Mouse (Mus musculus) forebrain, embryonic 10.5 days (tissue): ENCODE measurements at regions not wholly inside any gene's neighbourhood (a gene's known extent, or its start where the extent isn't known, plus 50 kb on each side); places are given as distances from the start of the nearest gene placed in this dataset.

ENCODE experiments used
- DNase-seq: peaks from one replicate; pipeline ENCODE4 v3.0.0-alpha.2; 2017; ENCODE audit warnings: low spot score; ENCODE audit errors: extremely low spot score
- H3K27ac ChIP-seq: fragments of 300-500 bp; sonication (generic); 2 replicates; pipeline ENCODE4 v1.5.1; 2016; ENCODE audit warnings: mild to moderate bottlenecking
- H3K27me3 ChIP-seq: fragments of 300-500 bp; sonication (generic); 2 replicates; pipeline ENCODE4 v1.6.1; 2016; ENCODE audit warnings: mild to moderate bottlenecking; ENCODE audit not compliant: poor library complexity, severe bottlenecking
- H3K36me3 ChIP-seq: fragments of 300-500 bp; sonication (generic); replicated peaks from 2 replicates; pipeline ENCODE4 v1.6.1; 2016; ENCODE audit warnings: mild to moderate bottlenecking, moderate library complexity
- H3K4me1 ChIP-seq: fragments of 300-500 bp; sonication (generic); 2 replicates; pipeline ENCODE4 v1.6.1; 2016
- H3K4me3 ChIP-seq: fragments of 300-500 bp; sonication (generic); 2 replicates; pipeline ENCODE4 v1.5.1; 2016; ENCODE audit warnings: mild to moderate bottlenecking, moderate library complexity
- H3K9me3 ChIP-seq: fragments of 300-500 bp; sonication (generic); 2 replicates; pipeline ENCODE4 v1.6.1; 2016; ENCODE audit warnings: mild to moderate bottlenecking, moderate library complexity
- WGBS: fragments of 180-500 bp; shearing (Covaris S2); methylation state at CpG from one replicate; pipeline ENCODE4 v1.1.7; 2016; 5-methylcytosine and 5-hydroxymethylcytosine counted together

DNA sequence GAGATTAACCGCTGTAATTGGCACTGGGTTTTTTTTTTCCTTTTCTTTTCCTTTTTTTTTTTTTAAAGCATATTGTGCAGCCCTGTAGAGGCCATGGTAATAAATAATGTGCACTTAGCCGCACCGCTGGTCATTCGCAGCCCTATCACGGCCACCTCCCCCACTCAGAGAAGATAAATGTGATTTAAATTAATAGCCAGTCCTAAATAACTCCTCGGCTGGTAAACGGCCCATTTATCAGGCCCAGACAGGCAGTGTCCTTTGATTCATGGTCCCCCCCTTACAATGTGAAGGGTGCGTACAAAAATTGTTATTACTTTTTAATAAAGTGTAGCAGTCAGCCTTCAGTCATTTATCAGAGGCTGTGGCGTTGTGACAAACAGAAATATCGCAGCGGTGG lies 266.4 kb downstream of the Irx2 start:
- Histone ChIP-seq H3K4me1 (peaks cover 5% of the 10 kb centered on the region), H3K9me3 (no peaks in the 10 kb centered on the region), H3K27ac (no peak overlapping the region), H3K27me3 (peaks cover 24% of the 10 kb centered on the region), H3K4me3 (no peak overlapping the region), H3K36me3 (no peaks in the 10 kb centered on the region)
- WGBS: 81% methylated on average over 11 of the region's 11 CpGs
- no peak for DNase-seq

DNA sequence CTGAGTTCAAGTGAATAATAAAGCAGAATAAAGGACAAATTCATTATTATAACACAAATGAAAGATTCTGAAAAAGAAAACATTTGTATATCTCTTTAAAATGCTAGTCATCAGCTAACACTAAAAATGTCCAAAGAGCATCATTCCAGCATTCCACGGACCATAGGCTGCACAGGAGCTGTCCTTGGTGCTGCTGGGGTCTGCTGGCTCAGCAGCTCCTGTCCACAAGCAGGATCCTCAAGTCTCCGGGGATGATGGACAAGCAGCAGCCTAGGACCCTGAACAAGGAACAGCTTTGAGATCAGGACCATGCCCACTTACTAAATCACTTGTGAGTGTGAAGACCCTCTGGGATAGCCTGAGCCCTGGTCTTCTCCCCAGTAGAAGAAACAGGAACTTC lies 274.0 kb downstream of the Irx2 start:
- no peaks in the 10 kb centered on the region for H3K9me3 ChIP-seq
- 35% methylated on average over 2 of the region's 2 CpGs for WGBS
- peaks cover 6% of the 10 kb centered on the region for H3K27me3 ChIP-seq
- H3K27ac ChIP-seq: no peak overlapping the region
- DNase-seq: peak; percentile 24
- no peaks in the 10 kb centered on the region for H3K36me3 ChIP-seq
- no peaks in the 10 kb centered on the region for H3K4me1 ChIP-seq
- no peak overlapping the region for H3K4me3 ChIP-seq

DNA sequence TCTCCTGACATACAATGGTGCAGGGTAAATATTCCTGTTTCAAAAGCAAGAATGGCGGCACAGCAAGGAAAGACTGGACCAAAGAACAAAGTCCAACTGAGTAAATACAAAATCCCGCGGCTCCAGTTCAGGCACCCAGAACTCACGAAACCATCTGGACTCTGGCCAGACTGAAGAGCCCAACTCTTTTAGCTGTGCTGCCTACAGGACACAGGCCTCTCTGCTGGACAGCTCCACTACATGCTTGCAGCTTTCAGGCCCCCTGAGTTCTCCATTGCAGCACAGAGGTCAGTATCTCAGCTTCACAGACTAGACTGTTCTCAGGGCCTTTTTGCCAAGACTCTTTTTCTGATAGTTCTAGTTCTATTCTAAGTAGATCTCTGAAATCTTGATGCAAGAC lies 290.3 kb downstream of the Irx2 start:
- DNase-seq: no peak
- no peak overlapping the region for H3K4me3 ChIP-seq
- no peaks in the 10 kb centered on the region for H3K36me3 ChIP-seq
- 81% methylated on average over 4 of the region's 4 CpGs for WGBS
- H3K27ac ChIP-seq: no peak overlapping the region
- no peaks in the 10 kb centered on the region for H3K27me3 ChIP-seq
- H3K9me3 ChIP-seq: no peaks in the 10 kb centered on the region
- 0 out of 2 replicates have a peak, but pooled peaks cover 2% of the 10 kb centered on the region for H3K4me1 ChIP-seq

DNA sequence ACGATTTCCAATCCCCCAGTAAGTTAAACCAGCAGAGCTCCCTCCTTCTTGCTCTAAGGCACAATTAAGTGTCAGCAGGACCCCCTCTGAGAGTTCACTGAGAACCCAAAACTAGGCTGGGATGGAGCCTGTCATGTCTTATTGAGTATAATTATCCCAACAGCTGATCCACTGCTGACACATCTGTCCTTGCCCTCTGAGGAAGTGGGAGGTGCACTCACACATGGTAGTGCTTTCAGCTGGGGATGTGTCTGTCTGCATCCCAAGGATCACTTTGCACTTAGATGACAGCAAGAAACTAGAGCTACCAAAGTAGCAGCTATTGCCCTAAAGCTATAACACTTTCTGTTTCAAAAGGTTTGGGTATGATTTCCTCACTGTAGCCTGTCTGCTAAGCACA lies 291.7 kb downstream of the Irx2 start:
- no peaks in the 10 kb centered on the region for H3K36me3 ChIP-seq
- DNase-seq: no peak
- H3K4me1 ChIP-seq: 0 out of 2 replicates have a peak, but pooled peaks cover 2% of the 10 kb centered on the region
- H3K4me3 ChIP-seq: no peak overlapping the region
- WGBS: 50% methylated on average over 1 of the region's 1 CpGs
- H3K9me3 ChIP-seq: no peaks in the 10 kb centered on the region
- H3K27ac ChIP-seq: no peak overlapping the region
- no peaks in the 10 kb centered on the region for H3K27me3 ChIP-seq

DNA sequence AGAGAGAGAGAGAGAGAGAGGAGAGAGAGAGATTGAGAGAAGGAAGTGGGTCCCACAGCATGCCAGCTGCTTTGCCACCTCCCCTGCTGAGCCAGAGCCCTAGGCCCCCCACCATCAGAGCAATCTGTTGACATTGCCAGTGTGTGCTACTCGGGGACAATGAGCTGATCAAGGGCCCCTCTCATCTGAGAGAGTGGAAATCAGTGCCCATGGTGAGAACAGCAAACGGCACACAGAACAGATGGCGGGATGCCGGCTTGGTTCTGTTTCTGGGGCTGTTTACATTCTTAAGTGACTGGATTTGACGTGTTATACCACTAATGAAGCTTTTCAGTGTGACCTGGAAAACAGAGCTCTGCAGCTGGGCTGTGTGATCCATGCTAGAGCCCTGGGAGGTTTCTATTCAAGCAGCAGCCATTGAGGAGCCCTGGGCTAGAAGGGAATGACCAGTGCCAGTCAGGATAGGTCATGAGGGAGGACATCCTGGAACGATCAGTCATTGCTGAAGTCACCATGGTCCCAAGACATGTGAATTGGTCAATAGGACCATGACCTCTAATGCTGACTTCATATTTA lies 296.0 kb downstream of the Irx2 start:
- 0 out of 2 replicates have a peak, but pooled peaks cover 2% of the 10 kb centered on the region for H3K4me1 ChIP-seq
- 72% methylated on average over 6 of the region's 6 CpGs for WGBS
- no peak overlapping the region for H3K4me3 ChIP-seq
- no peak for DNase-seq
- no peaks in the 10 kb centered on the region for H3K9me3 ChIP-seq
- H3K27ac ChIP-seq: no peak overlapping the region
- H3K36me3 ChIP-seq: no peaks in the 10 kb centered on the region
- H3K27me3 ChIP-seq: no peaks in the 10 kb centered on the region

DNA sequence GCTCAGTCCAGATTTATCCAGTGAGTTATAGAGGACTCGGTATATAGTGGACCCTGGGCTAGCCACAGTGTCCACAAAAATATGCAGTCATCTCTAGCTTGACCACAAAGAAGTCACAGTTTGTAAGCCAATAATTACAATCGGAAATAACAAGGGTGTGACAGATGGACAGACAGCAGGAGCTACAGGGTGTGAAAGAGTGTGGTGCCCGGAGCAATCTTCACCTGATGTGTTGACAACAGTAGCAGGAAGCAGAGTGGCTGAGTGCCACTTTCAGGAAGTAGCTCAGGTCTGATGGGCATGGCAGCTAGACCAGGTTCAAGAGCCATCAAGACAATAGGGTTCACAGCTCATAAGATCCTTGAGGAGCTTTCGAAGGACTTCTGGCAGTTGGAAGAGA lies 308.6 kb downstream of the Irx2 start:
- H3K36me3 ChIP-seq: no peaks in the 10 kb centered on the region
- peaks cover 10% of the 10 kb centered on the region; the same call in 1 of the 2 replicates for H3K4me1 ChIP-seq
- no peak overlapping the region for H3K27ac ChIP-seq
- WGBS: 94% methylated on average over 4 of the region's 4 CpGs
- no peaks in the 10 kb centered on the region for H3K9me3 ChIP-seq
- no peak for DNase-seq
- no peak overlapping the region for H3K4me3 ChIP-seq
- H3K27me3 ChIP-seq: no peaks in the 10 kb centered on the region; the same call in 1 of the 2 replicates

DNA sequence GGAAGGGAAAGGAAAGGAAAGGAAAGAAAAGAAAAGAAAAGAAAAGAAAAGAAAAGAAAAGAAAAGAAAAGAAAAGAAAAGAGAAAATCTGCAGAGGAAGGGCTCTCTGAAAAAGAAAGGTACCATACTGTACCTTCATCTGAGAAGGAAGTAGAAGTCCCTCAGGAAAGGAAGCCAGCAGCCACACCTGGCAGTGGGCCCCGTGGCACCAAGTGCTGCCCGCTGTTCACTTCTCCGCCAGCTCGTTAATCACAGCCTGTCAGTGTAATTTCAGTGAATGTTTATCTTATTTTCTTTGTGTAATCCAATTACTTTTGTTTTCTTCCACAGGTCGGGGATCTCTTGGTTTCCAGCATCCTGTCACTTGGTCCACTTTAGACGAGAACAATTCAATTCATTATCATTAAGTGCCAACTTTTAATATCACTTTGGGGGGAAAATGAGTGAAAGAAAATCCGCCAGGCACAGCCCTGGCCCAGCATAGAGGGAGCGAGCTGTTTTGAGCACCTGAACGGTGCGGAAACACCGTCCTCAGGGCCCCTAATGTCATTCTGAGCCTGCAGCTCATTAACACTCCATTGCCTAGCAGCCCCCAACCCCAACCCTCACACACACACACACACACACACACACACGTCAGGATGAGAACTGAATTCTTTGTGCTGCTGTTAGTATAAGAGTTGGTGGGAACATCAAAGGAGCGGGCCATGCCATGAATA lies 309.7 kb downstream of the Irx2 start:
- H3K4me1 ChIP-seq: peaks cover 10% of the 10 kb centered on the region; the same call in 1 of the 2 replicates
- H3K27ac ChIP-seq: no peak overlapping the region
- no peak for DNase-seq
- 65% methylated on average over 13 of the region's 13 CpGs for WGBS
- H3K9me3 ChIP-seq: no peaks in the 10 kb centered on the region
- no peaks in the 10 kb centered on the region; the same call in 1 of the 2 replicates for H3K27me3 ChIP-seq
- no peak overlapping the region for H3K4me3 ChIP-seq
- no peaks in the 10 kb centered on the region for H3K36me3 ChIP-seq

DNA sequence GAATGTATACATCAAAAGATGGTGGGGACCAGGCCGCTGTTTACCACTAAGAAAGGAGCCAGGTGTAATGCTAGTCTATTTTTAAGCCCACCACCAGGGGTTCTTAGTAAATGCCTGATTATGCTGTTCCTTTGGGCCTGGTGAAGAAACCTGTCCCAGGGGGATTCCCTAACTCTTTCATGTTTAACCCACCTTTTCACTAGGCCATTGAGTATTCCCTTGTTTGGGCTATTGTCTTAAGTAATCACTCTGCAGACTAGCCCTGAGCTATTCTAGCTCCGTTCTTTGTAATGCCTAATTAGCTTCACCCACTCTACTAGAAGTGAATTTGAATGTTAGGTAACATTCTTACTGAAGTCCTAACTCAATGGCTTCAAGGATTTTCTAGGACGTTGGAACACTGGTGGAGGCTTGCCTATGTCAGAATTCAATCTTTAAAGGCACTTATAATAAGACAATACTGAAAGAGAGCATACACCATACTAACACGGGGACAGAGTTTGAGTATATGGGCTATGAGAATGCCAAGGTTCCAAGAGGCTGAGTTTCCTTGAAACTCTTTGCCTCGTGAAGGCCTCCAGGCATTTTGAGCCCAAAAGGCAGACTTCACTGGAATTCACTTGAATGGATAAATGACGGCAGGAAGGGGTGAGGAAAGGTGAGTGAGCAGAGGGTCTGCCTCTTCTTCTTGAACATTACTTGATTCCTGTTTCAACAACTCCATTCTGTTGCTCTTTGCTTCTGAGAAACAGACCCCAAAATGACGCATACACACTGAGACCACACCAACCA lies 312.7 kb upstream of the Irx4 start:
- no peak overlapping the region for H3K27ac ChIP-seq
- H3K4me3 ChIP-seq: no peak overlapping the region
- no peaks in the 10 kb centered on the region for H3K36me3 ChIP-seq
- 46% methylated on average over 7 of the region's 7 CpGs for WGBS
- H3K4me1 ChIP-seq: peaks cover 7% of the 10 kb centered on the region; the same call in 1 of the 2 replicates
- no peaks in the 10 kb centered on the region for H3K9me3 ChIP-seq
- peaks cover 4% of the 10 kb centered on the region; the same call in 1 of the 2 replicates for H3K27me3 ChIP-seq
- DNase-seq: no peak

DNA sequence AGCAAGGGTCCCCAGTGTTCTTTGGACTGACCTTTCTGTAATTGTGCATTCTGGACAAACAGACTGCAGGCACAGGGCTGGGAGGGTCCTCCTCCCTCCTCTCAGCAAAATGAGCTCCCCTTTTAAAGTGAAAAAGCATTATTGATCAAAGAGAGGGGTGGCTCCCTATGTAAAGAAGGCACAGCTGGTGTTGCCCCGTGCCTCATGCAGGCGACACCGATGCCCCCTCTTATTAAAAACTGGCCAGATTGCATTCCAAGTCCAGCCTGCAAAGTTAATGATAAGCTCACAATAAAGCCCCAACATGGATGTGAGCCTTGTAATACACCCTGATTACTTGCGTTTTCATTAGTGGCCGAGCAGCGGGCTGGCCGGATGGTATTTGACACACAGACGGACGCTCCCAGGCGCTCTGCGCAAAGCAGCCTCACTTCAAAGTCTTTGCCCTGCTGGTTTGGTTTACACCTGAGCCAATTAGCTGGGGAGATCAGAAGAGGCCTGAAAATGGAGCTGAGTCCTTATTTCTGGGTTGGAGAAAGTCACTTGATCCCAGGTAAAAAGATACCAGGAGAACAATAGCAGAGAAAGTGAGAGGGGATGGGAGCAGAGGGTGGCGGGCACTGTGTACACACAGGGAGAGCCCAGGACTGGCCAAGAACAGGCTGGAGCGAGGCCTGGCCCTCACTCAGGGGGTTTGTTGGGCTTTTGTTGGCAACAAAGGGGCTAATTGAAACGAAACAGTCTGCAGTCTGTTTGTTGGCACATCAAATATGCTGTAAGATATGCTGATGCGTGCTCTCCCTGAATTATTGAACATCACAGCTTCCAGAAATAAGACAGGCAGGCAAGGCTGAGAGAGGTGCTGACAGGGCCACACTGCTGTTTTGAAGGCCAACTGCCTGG lies 301.4 kb upstream of the Irx4 start:
- peak; percentile 33 for DNase-seq
- Histone ChIP-seq H3K4me1 (peaks cover 21% of the 10 kb centered on the region), H3K27ac (peak overlapping the region; percentile 62), H3K27me3 (peaks cover 91% of the 10 kb centered on the region), H3K36me3 (no peaks in the 10 kb centered on the region), H3K4me3 (peak overlapping the region; percentile 19; the same call in 1 of the 2 replicates), H3K9me3 (no peaks in the 10 kb centered on the region)
- 32% methylated on average over 15 of the region's 15 CpGs for WGBS

DNA sequence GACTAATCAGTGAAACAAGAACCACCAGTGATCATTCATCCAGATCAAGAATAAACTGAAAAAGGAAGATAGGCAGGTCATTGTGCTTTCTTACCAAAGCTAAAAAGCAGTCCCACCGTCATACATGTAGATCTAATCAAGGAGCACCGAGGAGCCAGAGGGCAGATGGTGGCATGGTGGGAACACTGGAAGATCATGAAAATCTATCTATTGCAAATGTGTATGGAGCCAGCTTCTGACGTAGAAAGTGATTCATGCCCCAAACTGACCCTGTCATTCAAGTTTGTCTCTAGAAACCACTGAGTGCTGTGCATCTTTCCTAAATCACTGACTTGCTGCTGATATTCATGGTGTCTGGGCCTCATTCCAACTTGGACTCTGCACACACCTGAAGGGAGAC lies 299.0 kb upstream of the Irx4 start:
- Histone ChIP-seq H3K27me3 (peaks cover 67% of the 10 kb centered on the region), H3K4me3 (no peak overlapping the region), H3K4me1 (peaks cover 21% of the 10 kb centered on the region), H3K27ac (no peak overlapping the region), H3K9me3 (no peaks in the 10 kb centered on the region), H3K36me3 (no peaks in the 10 kb centered on the region)
- 92% methylated on average over 3 of the region's 3 CpGs for WGBS
- DNase-seq: no peak

DNA sequence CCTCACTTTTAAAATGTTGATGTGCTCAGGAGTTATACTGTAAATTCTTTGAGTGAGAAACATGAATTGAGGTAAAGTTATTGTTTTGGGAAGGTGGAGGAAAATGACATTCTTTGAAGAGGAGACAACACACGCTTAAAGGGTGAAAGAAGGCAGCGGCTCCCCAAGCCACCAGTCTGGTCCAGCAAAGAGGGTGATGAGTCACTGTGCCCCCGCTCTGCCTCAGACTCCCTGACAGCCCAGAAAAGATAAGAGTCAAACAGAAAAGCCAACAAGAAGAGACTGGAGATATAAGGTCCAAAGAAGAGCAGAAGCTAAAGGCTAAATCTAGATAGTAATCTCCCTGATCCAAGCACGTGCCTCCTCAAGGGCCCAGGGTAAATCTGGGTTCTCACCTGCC lies 288.1 kb upstream of the Irx4 start:
- no peaks in the 10 kb centered on the region for H3K9me3 ChIP-seq
- H3K4me1 ChIP-seq: no peaks in the 10 kb centered on the region
- no peak overlapping the region for H3K4me3 ChIP-seq
- no peak overlapping the region for H3K27ac ChIP-seq
- H3K36me3 ChIP-seq: no peaks in the 10 kb centered on the region
- DNase-seq: no peak
- 0 out of 2 replicates have a peak, but pooled peaks cover 4% of the 10 kb centered on the region for H3K27me3 ChIP-seq
- 84% methylated on average over 4 of the region's 4 CpGs for WGBS

DNA sequence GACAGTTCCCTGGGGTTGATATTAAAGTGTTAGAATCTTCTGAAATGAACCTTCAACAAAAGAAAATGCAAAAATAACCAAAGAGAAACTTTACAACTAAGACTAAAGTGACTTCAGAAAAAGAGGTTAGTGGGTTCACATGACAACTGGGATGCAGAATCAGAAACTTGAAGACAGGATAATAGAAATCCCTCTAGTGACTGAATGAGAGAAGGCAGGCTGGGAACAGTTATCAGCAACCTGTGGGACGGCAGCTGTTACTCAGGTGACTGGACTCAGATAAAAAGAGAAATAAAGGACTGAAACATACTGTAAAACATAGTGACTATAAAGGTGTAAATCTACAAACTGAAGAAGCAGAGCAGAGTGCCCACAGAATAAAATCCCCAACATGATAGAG lies 287.4 kb upstream of the Irx4 start:
- Histone ChIP-seq H3K27me3 (0 out of 2 replicates have a peak, but pooled peaks cover 4% of the 10 kb centered on the region), H3K36me3 (no peaks in the 10 kb centered on the region), H3K27ac (no peak overlapping the region), H3K9me3 (no peaks in the 10 kb centered on the region), H3K4me1 (no peaks in the 10 kb centered on the region), H3K4me3 (no peak overlapping the region)
- no peak for DNase-seq
- WGBS: 58% methylated on average over 1 of the region's 1 CpGs
